In the genomic region with DNA sequence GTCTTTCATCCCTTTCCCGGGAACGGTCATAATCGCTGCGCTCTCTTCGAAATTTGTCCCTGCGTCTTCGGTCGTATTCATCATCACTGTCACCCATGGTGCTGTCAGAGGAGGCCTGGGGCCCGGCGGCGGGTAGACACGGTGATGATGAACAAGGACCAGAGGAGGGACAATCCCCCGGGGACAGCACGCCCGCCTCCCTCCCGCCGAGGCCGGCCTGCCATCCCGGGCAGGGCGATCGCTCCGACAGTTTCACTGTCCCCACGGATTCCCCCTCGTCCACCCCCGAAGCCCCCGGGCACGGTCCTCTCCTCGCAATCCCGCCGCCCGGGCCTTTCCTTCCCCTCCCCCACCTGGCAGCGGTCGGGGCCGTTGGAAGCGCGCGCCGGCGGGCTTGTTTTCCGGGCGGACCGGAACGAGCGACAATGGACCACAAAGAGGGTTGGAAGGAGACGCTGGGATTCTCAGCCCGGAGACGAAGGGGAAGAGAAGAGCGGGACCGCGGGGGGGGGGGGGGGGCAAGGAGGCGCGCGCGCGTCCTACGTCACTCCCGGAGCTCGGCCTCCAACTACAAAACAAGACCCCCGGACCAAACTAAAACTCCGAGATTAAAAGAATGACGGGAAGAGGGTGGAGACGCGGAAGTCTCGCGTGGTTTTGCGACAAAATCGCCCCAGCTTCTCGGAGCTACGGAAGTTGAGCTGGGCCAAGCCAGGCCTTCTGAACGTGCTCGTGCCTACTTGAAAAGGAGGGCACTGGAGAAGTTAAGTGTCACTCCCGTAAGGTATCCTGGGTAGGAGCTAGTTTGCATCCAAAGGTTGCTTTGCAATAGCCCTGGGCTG, we compare ENCODE assay signal across 8 mouse cellular contexts. TPM values are rescaled to one million over a fixed set of nuclear protein-coding genes. Genes with fewer than 3 reads are reported as not detected.
DNase-seq lines count a peak whose midpoint lies in the region; ATAC-seq and TF ChIP-seq lines count a peak whose summit lies in the region.

A gene (minus strand): TSS at position 604 of the 842 bp plus-strand sequence.

- peak within 1 kb of the TSS; percentile 94 for H3K9ac ChIP-seq in heart, embryonic 11.5 days (ENCODE audit: low read depth, low read length)
- H3K9ac ChIP-seq in kidney, embryonic 16.5 days (replicated peaks; ENCODE audit: low read length): peak within 1 kb of the TSS; percentile 99
- H3K9ac ChIP-seq in liver, embryonic 12.5 days: peak within 1 kb of the TSS; percentile 98
- peak within 1 kb of the TSS; percentile 86 for H3K9ac ChIP-seq in stomach, embryonic 15.5 days

- TF ChIP-seq POLR2A in brain, embryonic 14.5 days (IDR thresholded peaks at IDR 0.05; ENCODE audit: borderline replicate concordance, extremely low read depth, insufficient read depth, insufficient read length, poor library complexity, severe bottlenecking): 0 out of 2 replicates have a peak, but pooled peaks have one; percentile 46

- TF ChIP-seq CTCF in brain, embryonic 14.5 days (IDR thresholded peaks at IDR 0.05; ENCODE audit: borderline replicate concordance, extremely low read depth, insufficient read depth, insufficient read length): no peak

- ATAC-seq in heart, embryonic 11.5 days (replicated peaks; ENCODE audit: insufficient number of reproducible peaks, low FRiP score, low TSS enrichment): peak; percentile 83
- peak; percentile 88 for ATAC-seq in kidney, embryonic 16.5 days (ENCODE audit: low FRiP score, low TSS enrichment)
- peak; percentile 82 for ATAC-seq in liver, embryonic 12.5 days
- peak; percentile 86 for ATAC-seq in stomach, embryonic 15.5 days (ENCODE audit: insufficient read depth, low FRiP score, low read depth)

- peak within 1 kb of the TSS; percentile 76 for H3K4me2 ChIP-seq in heart, embryonic 11.5 days
- peak within 1 kb of the TSS; percentile 67 for H3K4me2 ChIP-seq in kidney, embryonic 16.5 days (replicated peaks; ENCODE audit: low read depth, low read length)
- peak within 1 kb of the TSS; percentile 79 for H3K4me2 ChIP-seq in liver, embryonic 12.5 days
- peak within 1 kb of the TSS; percentile 57 for H3K4me2 ChIP-seq in stomach, embryonic 15.5 days

- H3K9me3 ChIP-seq in erythroblast, embryonic 14.5 days (ENCODE audit: control insufficient read depth, low read length): peaks cover 5% of the 10 kb centered on the region
- no peaks in the 10 kb centered on the region for H3K9me3 ChIP-seq in heart, embryonic 11.5 days (replicated peaks; ENCODE audit: control insufficient read depth, low read length)
- H3K9me3 ChIP-seq in kidney, embryonic 16.5 days (ENCODE audit: low read length): no peaks in the 10 kb centered on the region
- no peaks in the 10 kb centered on the region for H3K9me3 ChIP-seq in liver, embryonic 12.5 days (replicated peaks)
- H3K9me3 ChIP-seq in stomach, embryonic 15.5 days: no peaks in the 10 kb centered on the region

- H3K4me3 ChIP-seq in erythroblast, embryonic 14.5 days (replicated peaks): peak within 1 kb of the TSS; percentile 94
- peak within 1 kb of the TSS; percentile 90 for H3K4me3 ChIP-seq in heart, embryonic 11.5 days (ENCODE audit: low read depth, low read length)
- H3K4me3 ChIP-seq in kidney, embryonic 16.5 days (ENCODE audit: low read length): peak within 1 kb of the TSS; percentile 94
- peak within 1 kb of the TSS; percentile 90 for H3K4me3 ChIP-seq in liver, embryonic 12.5 days
- peak within 1 kb of the TSS; percentile 95 for H3K4me3 ChIP-seq in stomach, embryonic 15.5 days (replicated peaks)

- H3K27ac ChIP-seq in heart, embryonic 11.5 days (ENCODE audit: low read depth, low read length): peak within 1 kb of the TSS; percentile 97
- H3K27ac ChIP-seq in kidney, embryonic 16.5 days (ENCODE audit: low read length): peak within 1 kb of the TSS; percentile 97
- peak within 1 kb of the TSS; percentile 92 for H3K27ac ChIP-seq in liver, embryonic 12.5 days
- peak within 1 kb of the TSS; percentile 89 for H3K27ac ChIP-seq in stomach, embryonic 15.5 days

- under 1% methylated on average over 62 of the region's 72 CpGs for WGBS in heart, embryonic 11.5 days (ENCODE audit: insufficient replicate concordance)
- under 1% methylated on average over 61 of the region's 72 CpGs for WGBS in kidney, embryonic 16.5 days
- WGBS in liver, embryonic 12.5 days (ENCODE audit: insufficient replicate concordance): under 1% methylated on average over 65 of the region's 72 CpGs
- WGBS in stomach, embryonic 15.5 days: under 1% methylated on average over 63 of the region's 72 CpGs

- peak; percentile 95 for DNase-seq in CD4-positive helper T cell, adult 2 months (ENCODE audit: low read depth, low spot score)
- peak; percentile 99 for DNase-seq in brain, embryonic 14.5 days (ENCODE audit: low read depth)
- peak; percentile 82 to 88 for DNase-seq in natural killer cell, adult 2 months (ENCODE audit: low spot score in 2 of 2)

- H3K27me3 ChIP-seq in erythroblast, embryonic 14.5 days (ENCODE audit: control insufficient read depth): no peaks in the 10 kb centered on the region
- no peaks in the 10 kb centered on the region for H3K27me3 ChIP-seq in heart, embryonic 11.5 days (ENCODE audit: control insufficient read depth, insufficient read depth, low read length)
- no peaks in the 10 kb centered on the region for H3K27me3 ChIP-seq in kidney, embryonic 16.5 days (ENCODE audit: insufficient read depth, low read length)
- no peaks in the 10 kb centered on the region for H3K27me3 ChIP-seq in liver, embryonic 12.5 days (replicated peaks)
- H3K27me3 ChIP-seq in stomach, embryonic 15.5 days (replicated peaks): no peaks in the 10 kb centered on the region

- peaks cover 64% of the 10 kb centered on the region for H3K4me1 ChIP-seq in erythroblast, embryonic 14.5 days (ENCODE audit: control insufficient read depth)
- H3K4me1 ChIP-seq in heart, embryonic 11.5 days (ENCODE audit: control insufficient read depth, insufficient read depth, low read length): peaks cover 35% of the 10 kb centered on the region
- peaks cover 35% of the 10 kb centered on the region for H3K4me1 ChIP-seq in kidney, embryonic 16.5 days (ENCODE audit: insufficient read depth, low read length)
- peaks cover 58% of the 10 kb centered on the region for H3K4me1 ChIP-seq in liver, embryonic 12.5 days
- peaks cover 32% of the 10 kb centered on the region for H3K4me1 ChIP-seq in stomach, embryonic 15.5 days

- peaks cover 68% of the 10 kb centered on the region for H3K36me3 ChIP-seq in erythroblast, embryonic 14.5 days (ENCODE audit: control insufficient read depth)
- peaks cover 34% of the 10 kb centered on the region for H3K36me3 ChIP-seq in heart, embryonic 11.5 days (ENCODE audit: control insufficient read depth, insufficient read depth, low read length)
- peaks cover 54% of the 10 kb centered on the region for H3K36me3 ChIP-seq in kidney, embryonic 16.5 days (ENCODE audit: insufficient read depth, low read length)
- H3K36me3 ChIP-seq in liver, embryonic 12.5 days: peaks cover 79% of the 10 kb centered on the region
- peaks cover 45% of the 10 kb centered on the region for H3K36me3 ChIP-seq in stomach, embryonic 15.5 days

RNA-seq across cellular contexts. Expression of the gene that starts here (rescaled TPM):
- polyA plus RNA-seq in brain, embryonic 14.5 days (2012; rRNA removed): 211 and 216 TPM in 2 replicates
- 73.3 and 89.6 TPM in 2 replicates for polyA plus RNA-seq in erythroblast, embryonic 14.5 days (2012)
- polyA plus RNA-seq in heart, embryonic 11.5 days (2014; fragmentation: Nextera tagmentation; extraction: Ambion mirVana): 92.0 and 96.9 TPM in 2 replicates
- polyA plus RNA-seq in kidney, embryonic 16.5 days (2015; fragmentation: Nextera tagmentation; extraction: Ambion mirVana): 158 and 165 TPM in 2 replicates
- polyA plus RNA-seq in liver, embryonic 12.5 days (2016; fragmentation: Nextera tagmentation; extraction: Ambion mirVana): 125 and 128 TPM in 2 replicates
- 113 and 122 TPM in 2 replicates for polyA plus RNA-seq in stomach, embryonic 15.5 days (2015; fragmentation: Nextera tagmentation; extraction: Ambion mirVana)

Comparison
In these comparisons a context has a peak if more than half of its experiments do, and no peak if none do; other contexts are left out.
1. Peak in every context shown above with its lines: DNase-seq, ATAC-seq, H3K4me3 ChIP-seq and H3K27ac ChIP-seq.